9 mouse cellular contexts compared by ENCODE assay signal in the genomic region with DNA sequence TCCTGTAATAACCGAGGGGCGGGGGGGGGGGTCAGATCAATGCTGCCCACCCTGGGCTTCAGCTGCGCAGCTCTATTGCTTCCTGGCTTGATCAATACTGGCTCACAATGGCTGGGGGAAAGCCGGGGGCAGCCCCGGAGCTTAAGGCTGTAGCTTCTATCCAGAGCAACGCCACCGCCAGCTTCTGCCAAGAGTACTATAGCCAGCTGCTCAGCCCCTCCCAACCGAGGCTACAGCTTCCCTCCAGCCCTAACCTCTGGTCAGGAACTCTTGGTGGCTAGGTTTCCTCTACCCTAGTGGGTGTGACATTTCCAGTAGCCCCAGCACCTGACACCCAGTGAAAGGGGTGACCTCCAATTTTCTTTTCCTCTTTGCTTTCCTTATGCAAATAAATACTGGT. TPM values are rescaled to one million over a fixed set of nuclear protein-coding genes. Genes with fewer than 3 reads are reported as not detected.
DNase-seq lines count a peak whose midpoint lies in the region; ATAC-seq and TF ChIP-seq lines count a peak whose summit lies in the region.
"Had no signal": no experiment of that assay in that cellular context is flagged by ENCODE, and none has a peak within 500 bp of the region (broad histone marks: within the 10 kb centered on the region; RNA-seq: fewer than 3 reads in every experiment).

No protein-coding gene starts in this region.

- no peak for DNase-seq in layer of hippocampus, adult 2 months (ENCODE audit: low spot score in 2 of 2)
- no peak for DNase-seq in layer of hippocampus, postnatal 25 days (ENCODE audit: extremely low spot score in 1 of 2, low spot score in 1 of 2)
- no peak for DNase-seq in liver, embryonic 13.5 days
- no peak for DNase-seq in ovary, adult 18-20 months (ENCODE audit: low spot score)
- DNase-seq in layer of hippocampus, postnatal 14 days (ENCODE audit: low spot score in 2 of 2), result no peak
- DNase-seq in urinary bladder, postnatal 14 days (ENCODE audit: low spot score), result no peak

- peaks cover 48% of the 10 kb centered on the region for H3K27me3 ChIP-seq in hindbrain, embryonic 13.5 days
- peaks cover 48% of the 10 kb centered on the region for H3K27me3 ChIP-seq in liver, embryonic 13.5 days
- H3K27me3 ChIP-seq in stomach, embryonic 15.5 days (replicated peaks), result peaks cover 10% of the 10 kb centered on the region

- TF ChIP-seq CTCF in layer of hippocampus, adult 2 months (conservative IDR thresholded peaks at IDR 0.05), result no peak

- H3K27ac ChIP-seq in layer of hippocampus, adult 2 months, result no peak overlapping the region
- H3K27ac ChIP-seq in hindbrain, embryonic 13.5 days, result no peak overlapping the region
- no peak overlapping the region for H3K27ac ChIP-seq in liver, embryonic 13.5 days
- H3K27ac ChIP-seq in stomach, embryonic 15.5 days, result no peak overlapping the region

- peak; percentile 68 for ATAC-seq in hindbrain, embryonic 13.5 days (ENCODE audit: low FRiP score)
- ATAC-seq in liver, embryonic 13.5 days (ENCODE audit: low read depth), result no peak
- ATAC-seq in stomach, embryonic 15.5 days (ENCODE audit: insufficient read depth, low FRiP score, low read depth), result no peak

- under 1% methylated on average over 8 of the region's 8 CpGs for WGBS in hindbrain, embryonic 13.5 days
- 3% methylated on average over 8 of the region's 8 CpGs for WGBS in liver, embryonic 13.5 days (ENCODE audit: insufficient replicate concordance)
- 2% methylated on average over 8 of the region's 8 CpGs for WGBS in stomach, embryonic 15.5 days

- H3K4me1 ChIP-seq in hindbrain, embryonic 13.5 days (replicated peaks), result peaks cover 33% of the 10 kb centered on the region
- peaks cover 8% of the 10 kb centered on the region; the same call in 1 of the 2 replicates for H3K4me1 ChIP-seq in liver, embryonic 13.5 days (replicated peaks)
- H3K4me1 ChIP-seq in stomach, embryonic 15.5 days, result peaks cover 13% of the 10 kb centered on the region; the same call in 1 of the 2 replicates

- H3K9me3 ChIP-seq in hindbrain, embryonic 13.5 days, result no peaks in the 10 kb centered on the region
- no peaks in the 10 kb centered on the region for H3K9me3 ChIP-seq in liver, embryonic 13.5 days (replicated peaks)
- no peaks in the 10 kb centered on the region for H3K9me3 ChIP-seq in stomach, embryonic 15.5 days

- peak overlapping the region; percentile 74 for H3K9ac ChIP-seq in hindbrain, embryonic 13.5 days
- no peak overlapping the region for H3K9ac ChIP-seq in liver, embryonic 13.5 days
- H3K9ac ChIP-seq in stomach, embryonic 15.5 days, result no peak overlapping the region

- H3K4me3 ChIP-seq in layer of hippocampus, adult 2 months, result peak overlapping the region; percentile 56
- H3K4me3 ChIP-seq in hindbrain, embryonic 13.5 days, result peak overlapping the region; percentile 47
- no peak overlapping the region for H3K4me3 ChIP-seq in liver, embryonic 13.5 days (replicated peaks)
- H3K4me3 ChIP-seq in stomach, embryonic 15.5 days (replicated peaks), result no peak overlapping the region

- H3K4me2 ChIP-seq in hindbrain, embryonic 13.5 days, result peak overlapping the region; percentile 93
- peak overlapping the region; percentile 50 for H3K4me2 ChIP-seq in liver, embryonic 13.5 days
- peak overlapping the region; percentile 93 for H3K4me2 ChIP-seq in stomach, embryonic 15.5 days

- no peaks in the 10 kb centered on the region for H3K36me3 ChIP-seq in hindbrain, embryonic 13.5 days
- no peaks in the 10 kb centered on the region for H3K36me3 ChIP-seq in liver, embryonic 13.5 days
- no peaks in the 10 kb centered on the region for H3K36me3 ChIP-seq in stomach, embryonic 15.5 days

RNA-seq across cellular contexts. Expression of a gene that starts 36.8 kb away (rescaled TPM):
- total RNA-seq in layer of hippocampus, adult 2 months (2021), result 10 to 100 TPM; 12.9 to 13.7 TPM
- 10 to 100 TPM; 13.6 to 14.6 TPM for total RNA-seq in layer of hippocampus, postnatal 25 days (2021)
- 9.3 and 10.5 TPM in 2 replicates for polyA plus RNA-seq in hindbrain, embryonic 13.5 days (2015; fragmentation: Nextera tagmentation; extraction: Ambion mirVana)
- polyA plus RNA-seq in liver, embryonic 13.5 days (2015; fragmentation: Nextera tagmentation; extraction: Ambion mirVana), result 0.85 and 1.0 TPM in 2 replicates
- polyA plus RNA-seq in stomach, embryonic 15.5 days (2015; fragmentation: Nextera tagmentation; extraction: Ambion mirVana), result 1.2 and 1.4 TPM in 2 replicates
- total RNA-seq in layer of hippocampus, postnatal 14 days (2021), result 10 to 100 TPM; 15.8 to 15.9 TPM
- total RNA-seq: MEL had no signal

Comparison
In these comparisons a context has a peak if more than half of its experiments do, and no peak if none do; other contexts are left out.
1. H3K4me3 ChIP-seq: peak in layer of hippocampus, adult 2 months (single experiment) and hindbrain, embryonic 13.5 days (single experiment); none in liver, embryonic 13.5 days (single experiment) and stomach, embryonic 15.5 days (single experiment).
2. Peak in every context shown above with its lines, with median percentiles within 50 percentile points of each other: H3K4me2 ChIP-seq.